Mouse (Mus musculus) lung, adult 18-20 months (tissue): ENCODE measurements around the gene Galnt5.
A peak's percentile ranks its signal among the peaks of the same experiment; 100 is the strongest.

ENCODE experiments used
- DNase-seq, 2 experiments: peaks; one replicate each; pipeline ENCODE4 v3.0.0; 2022; ENCODE audit warnings: mixed read lengths in 2 of 2

Gene Galnt5

DNA sequence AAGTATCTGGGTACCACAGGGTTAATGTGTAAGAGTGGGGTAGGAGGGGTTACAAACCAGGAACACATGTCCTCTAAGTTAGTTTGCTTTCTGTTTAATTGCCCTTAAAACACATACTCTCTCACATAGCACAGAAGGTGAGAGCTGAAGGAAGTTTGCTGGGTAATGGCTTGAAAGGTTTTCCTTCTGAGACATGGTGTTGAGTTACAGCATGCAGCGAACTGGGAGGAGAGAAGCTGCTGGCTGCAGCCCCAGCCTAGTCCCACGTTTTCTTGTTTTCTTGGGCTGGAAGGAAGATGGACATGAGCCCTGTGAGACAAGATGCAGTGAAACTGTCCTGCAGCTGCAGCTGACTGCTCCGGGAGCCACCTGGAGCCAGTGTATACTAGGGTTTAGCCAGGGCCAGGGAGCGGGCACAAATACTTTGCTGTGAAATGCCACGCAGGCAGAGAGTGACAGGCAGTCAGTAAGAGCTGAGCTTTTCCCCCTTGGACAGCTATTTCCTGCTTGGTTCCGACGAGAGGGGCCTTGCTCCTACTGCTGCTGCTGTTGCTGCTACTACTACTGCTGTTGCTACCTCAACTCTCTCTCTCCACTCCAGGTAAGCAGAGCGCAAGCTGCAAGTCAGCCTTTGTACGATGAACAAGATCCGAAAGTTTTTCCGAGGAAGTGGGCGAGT is at the start of gene Galnt5:
Gene Galnt5, plus strand, starts transcription at position 133 of the 679 bp plus-strand sequence.
- peak in 1 of 2 experiments; percentile 2 for DNase-seq

DNA sequence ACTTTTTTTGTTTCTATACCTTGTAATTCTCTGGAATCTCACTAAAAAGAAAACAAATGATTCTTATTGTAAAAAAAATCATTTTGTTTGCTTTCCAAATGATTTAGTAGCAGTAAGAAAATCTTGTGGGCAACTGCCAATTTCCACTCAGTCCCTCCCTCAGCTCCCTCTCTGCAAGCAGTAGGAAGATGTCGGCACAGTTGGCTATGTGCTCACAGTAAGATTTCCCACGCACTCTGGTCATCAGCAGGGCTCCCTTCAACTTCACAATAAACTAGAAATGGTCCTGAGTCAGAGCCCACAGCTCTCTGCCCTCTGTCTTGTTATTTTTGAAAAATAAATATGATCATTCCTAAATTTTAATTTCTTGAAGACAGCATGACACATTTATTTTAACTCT is 46.1 kb upstream of the Galnt5 start:
- no peak for DNase-seq

- DNase-seq = no peak
Measured at GRCm38 (mm10) chr2:57960786-57961185, 36.9 kb upstream of the Galnt5 start.

GRCm38 (mm10) chr2:57982248-57982647 is 15.4 kb upstream of the Galnt5 start:
- DNase-seq = no peak

GRCm38 (mm10) chr2:57991084-57991483 is 6.6 kb upstream of the Galnt5 start:
- no peak for DNase-seq

GRCm38 (mm10) chr2:58001497-58001896 is 3.8 kb downstream of the Galnt5 start:
- peak; percentile 4 to 29 for DNase-seq

- no peak for DNase-seq
Measured at GRCm38 (mm10) chr2:58007081-58007480, 9.4 kb downstream of the Galnt5 start.

DNA sequence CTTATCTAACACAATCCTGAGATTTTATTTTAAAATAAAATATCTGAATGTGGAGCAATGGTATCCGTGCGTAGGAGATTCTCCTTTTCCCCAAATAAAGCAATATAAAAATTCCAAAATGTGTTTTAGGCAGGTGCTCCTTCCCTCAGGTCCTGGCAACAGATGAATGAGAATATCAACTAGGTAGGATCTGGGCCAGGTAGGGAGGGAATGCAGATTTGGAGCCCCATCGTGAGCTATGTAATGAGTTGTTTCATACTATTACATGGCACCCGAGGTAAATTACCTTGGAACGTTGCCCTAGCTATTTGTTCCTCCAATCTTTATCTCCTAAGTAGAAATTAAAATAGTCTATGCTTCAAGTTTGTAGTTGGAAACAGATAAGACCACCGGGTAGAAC is 25.9 kb downstream of the Galnt5 start:
- no peak for DNase-seq

DNA sequence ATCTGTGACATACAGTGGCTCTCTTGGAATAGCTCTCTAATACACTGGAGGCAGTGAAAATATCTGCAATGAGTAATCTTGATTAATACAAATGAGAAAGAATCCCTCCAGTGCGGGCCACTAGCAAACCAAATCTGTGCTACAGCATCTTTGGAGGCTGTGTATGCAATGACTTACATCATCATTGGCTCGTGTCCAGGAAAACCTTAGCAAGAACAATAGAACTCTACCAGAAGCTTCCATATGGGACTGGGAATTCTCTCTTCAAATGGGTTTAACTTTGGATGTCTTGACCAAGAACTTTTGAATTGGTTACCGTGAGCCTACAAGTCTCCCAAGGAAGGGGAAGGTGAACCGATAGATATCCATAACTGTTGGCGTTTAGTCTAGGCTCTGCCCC is 29.1 kb downstream of the Galnt5 start:
- DNase-seq = no peak

- DNase-seq = no peak
Measured at GRCm38 (mm10) chr2:58029404-58029803, 31.7 kb downstream of the Galnt5 start.

DNA sequence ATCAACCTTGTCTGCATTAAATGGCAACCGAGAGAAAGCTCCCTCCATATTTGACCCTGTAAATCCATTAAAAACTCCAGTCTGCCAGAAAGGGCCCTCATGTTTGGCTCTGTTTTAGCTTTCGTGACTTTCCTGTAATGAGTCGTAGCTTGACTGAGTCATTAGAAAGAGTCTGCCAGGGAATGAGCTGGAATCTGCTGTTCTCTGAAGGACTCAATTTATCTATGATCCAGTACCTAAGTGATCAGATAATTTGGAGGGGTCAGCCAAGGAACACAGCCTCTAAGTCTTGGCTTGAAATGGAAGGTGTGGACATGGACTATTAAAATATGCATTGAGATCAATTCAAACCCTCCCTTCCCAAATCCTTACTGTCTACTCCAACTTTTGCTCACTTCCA is 33.7 kb downstream of the Galnt5 start:
- no peak for DNase-seq

GRCm38 (mm10) chr2:58035635-58036034 is 38.0 kb downstream of the Galnt5 start:
- no peak for DNase-seq

DNA sequence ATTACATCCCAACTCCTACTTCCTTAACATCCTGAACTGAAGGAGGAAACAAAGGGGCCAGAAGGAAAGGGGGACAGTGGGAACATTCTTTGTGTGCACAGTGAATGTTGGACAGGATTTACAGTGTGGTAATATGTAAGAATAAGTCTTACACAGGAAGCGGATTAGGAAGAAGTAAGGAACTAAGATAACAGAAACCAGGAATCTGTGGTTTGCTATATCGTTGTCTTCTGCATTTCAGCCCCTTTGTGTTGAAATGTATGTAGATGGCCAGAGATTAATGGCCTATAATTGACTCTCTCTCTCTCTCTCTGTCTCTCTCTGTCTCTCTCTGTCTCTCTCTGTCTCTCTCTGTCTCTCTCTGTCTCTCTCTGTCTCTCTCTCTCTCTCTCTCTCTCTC is 39.2 kb downstream of the Galnt5 start:
- no peak for DNase-seq

DNA sequence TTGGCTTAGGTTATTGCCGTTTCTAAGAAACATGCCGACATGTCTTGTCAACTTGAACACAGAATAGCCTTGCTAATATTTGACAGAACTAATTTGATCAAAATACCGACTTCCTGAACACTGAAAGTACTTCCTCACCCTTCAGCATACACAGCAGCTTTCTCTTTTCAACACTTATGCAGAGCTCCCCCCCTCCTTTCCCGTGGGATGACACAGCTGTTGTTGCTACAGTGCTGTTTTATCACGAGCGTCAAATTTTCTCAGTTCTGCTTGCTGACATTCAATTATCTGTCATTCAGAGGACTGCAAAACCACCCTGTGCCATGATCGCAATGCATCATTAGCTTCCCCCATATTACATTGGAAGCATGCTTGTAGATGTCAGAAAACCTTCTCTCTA is 44.2 kb downstream of the Galnt5 start:
- DNase-seq = no peak

GRCm38 (mm10) chr2:58052821-58053581 is 55.3 kb downstream of the Galnt5 start, which contains the start of gene Ermn:
Ermn (minus strand) TSS chr2:58052864.
- DNase-seq = no peak

DNA sequence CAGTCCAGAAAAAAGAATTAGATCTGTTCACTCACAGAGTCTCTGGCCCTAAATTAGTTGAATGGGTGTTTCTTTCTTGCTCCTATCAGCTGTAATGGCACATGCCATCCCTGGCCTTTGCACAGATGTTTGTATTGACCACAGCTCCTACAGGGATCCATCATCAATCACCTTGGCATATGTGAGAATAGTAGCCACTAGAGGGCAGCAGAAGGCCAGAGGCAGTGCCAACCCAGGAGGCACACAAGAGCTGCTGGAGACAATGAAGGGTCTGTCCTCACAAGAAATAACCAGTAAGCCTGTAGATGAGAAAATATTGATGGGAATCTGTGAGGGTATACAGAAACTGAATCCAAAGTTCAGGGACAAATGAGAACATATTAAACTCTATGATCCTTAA is 57.7 kb downstream of the Galnt5 start:
- peak; percentile 30 to 47 for DNase-seq

DNA sequence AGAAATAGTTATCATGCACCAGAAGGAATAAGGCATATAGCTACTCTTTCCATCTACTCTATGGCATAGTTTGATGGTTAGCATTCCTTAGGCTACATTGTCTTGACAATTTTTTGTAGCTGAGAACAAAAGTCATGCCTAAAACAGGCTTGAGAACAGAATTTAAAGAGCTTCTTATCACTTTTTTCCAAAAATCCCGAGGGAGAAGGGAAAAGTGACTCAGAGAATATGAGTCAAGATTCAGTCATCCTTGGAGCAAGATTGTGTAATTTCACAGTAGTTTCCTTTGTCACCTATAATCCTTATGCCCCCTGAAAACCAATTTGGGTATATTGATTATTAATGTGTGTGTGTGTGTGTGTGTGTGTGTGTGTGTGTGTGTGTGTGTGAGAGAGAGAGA is 82.2 kb downstream of the Galnt5 start:
- DNase-seq = no peak

DNA sequence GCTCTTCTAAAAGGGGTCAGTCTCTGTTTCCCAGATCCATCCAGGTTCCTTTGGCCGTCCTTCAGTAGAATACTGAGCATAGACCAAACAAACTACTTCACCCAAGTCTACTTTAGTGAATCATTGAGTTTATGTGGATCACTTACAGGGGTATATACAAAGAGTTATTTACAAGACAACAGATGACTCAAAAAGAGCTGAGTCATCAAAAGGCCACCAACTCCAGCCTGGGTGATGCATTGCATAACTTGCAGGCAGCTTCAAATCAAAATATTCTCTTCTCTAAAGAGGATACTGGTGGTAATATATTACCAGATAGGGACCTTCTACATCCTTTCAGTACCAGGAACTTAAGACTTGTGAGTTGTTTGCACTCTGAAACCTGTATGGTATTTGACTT is 88.7 kb downstream of the Galnt5 start:
- no peak for DNase-seq

GRCm38 (mm10) chr2:58094818-58095217 is 97.1 kb downstream of the Galnt5 start:
- no peak for DNase-seq
